Mouse (Mus musculus): ENCODE measurements around the gene Sh3bp5.

Sh3bp5 gene

DNA sequence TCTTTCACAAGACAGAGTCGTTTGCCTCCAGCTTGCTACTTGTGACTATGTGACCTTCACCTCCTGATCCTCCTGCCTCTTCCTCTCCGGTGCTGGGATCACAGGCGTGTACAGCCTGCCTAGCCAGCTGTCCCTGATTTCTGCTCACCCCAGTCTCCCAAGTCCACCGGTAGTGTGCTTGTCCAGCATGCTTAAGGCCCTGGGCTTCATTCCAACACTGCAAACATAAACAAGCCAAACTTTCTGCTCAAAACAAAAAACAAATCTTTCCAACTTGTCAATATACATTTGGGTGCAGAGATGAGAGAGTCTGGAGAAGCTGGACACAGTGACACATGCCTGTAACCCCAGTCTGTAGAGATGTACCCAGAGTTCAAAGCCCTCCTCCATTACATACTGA is 3.5 kb downstream of the Sh3bp5 start:
- DNase-seq: no peak

DNA sequence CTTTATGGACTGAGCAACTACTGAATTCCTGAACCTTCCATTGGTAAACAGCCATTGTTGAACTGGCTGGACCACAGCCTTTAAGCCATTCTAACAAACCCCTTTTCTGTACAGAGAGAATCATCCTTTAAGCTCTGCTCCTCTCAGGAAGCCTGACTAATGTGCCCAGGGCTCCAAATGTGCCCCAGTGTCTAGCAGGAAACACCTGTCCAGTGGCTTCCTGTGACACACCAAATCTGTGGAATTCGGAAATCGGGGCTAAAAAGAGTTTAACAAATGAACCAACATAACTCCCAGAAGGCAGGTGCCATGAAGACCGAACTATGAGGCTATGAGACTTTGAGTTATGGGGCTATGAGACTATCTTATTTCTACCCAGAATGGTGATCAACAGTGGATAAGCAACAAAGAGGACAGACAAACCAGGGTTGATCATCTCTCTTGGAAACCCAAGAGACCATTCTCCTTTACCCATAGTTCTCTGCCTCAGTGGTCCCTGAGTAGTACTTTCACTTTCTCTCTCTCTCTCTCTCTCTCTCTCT is 4.0 kb downstream of the Sh3bp5 start:
- no peak for DNase-seq

GRCm38 (mm10) chr14:31429004-31429395 is 6.9 kb downstream of the Sh3bp5 start:
- no peak for DNase-seq

GRCm38 (mm10) chr14:31428211-31429003 is 7.5 kb downstream of the Sh3bp5 start:
- peak; percentile 71 for DNase-seq

- no peak for DNase-seq
These were observed 12.7 kb downstream of the Sh3bp5 start for GRCm38 (mm10) chr14:31422961-31423791.

- no peak for DNase-seq
These were observed 13.5 kb downstream of the Sh3bp5 start for GRCm38 (mm10) chr14:31422395-31422794.

DNA sequence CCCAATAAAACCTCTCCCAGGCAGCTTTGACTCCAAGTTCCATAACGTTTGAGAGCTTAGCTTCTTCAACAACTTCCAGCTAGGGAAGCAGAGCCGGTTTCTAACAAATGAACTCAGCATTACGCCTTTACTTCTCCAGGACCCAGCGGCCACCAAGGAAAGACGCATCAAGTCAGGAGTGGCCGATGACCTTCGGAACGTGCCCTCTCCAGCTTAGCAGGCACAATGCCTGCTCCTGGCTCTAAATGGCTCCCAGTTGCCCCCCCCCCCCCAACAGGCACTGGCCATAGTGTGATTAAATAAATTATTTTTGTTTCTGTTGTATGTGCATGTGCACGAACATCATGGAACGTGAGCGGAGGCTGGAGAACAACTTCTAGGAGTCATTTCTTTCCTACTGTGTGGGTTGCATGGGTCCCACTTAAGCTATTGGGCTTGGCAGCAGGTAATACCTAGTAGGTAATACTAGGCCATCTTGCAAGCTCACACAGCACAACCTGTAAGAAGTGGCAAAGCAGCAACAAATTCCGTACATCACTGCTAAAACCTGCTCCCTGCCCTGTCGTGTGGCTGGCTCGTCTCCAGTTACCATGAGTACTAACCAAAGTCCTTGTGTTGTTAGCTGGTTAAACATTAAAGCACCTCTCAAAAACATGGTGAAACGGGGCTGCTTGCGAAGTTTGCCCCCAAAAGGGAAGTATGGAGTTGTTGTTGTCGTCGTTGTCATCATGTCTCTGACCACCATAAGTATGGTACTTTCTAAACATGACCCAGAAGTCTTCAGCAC is 14.2 kb downstream of the Sh3bp5 start:
- DNase-seq: no peak

DNA sequence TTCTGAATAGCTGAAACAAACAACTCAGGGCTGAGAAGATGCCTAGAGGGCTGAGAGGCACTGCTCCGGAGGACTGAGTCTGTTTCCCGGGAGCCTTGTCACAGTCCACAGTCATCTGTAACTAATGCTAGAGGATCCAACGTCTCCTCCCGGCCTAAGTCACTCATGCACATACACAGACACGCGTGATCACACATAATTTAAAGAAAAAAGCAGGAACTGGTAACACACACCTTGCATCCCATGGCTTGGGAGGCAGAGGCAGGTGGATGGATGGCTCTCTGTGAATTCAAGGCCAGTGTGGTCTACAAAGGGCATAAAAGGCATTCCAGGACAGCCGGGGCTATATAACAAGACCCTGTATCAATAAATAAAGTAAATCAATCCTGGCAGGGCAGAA is 14.9 kb downstream of the Sh3bp5 start:
- DNase-seq: no peak

- DNase-seq: no peak
These were observed 15.3 kb downstream of the Sh3bp5 start for GRCm38 (mm10) chr14:31420562-31420961.

- no peak for DNase-seq
These were observed 15.7 kb downstream of the Sh3bp5 start for GRCm38 (mm10) chr14:31420135-31420534.

DNA sequence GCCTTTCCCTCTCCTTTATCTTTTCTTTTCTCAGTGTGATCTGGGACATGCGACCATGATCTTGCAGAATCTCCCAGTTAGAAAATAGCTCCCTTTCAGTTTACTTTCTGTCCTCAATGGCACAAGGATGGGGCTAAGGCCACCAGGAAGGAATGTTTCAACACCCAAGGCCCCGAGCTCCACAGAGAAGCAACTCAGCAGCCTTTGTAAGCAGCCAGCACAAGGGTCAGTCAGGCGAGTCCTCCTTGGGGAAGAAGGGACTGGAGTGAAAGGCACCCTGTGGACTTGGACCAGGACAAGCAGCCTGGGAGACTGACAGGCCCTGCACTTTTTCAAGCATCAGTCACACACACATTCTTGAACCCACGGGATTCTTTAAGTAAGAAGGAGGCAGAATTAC is 16.6 kb downstream of the Sh3bp5 start:
- DNase-seq: no peak

GRCm38 (mm10) chr14:31416835-31417549 is 18.9 kb downstream of the Sh3bp5 start:
- DNase-seq: no peak

- no peak for DNase-seq
These were observed 19.5 kb downstream of the Sh3bp5 start for GRCm38 (mm10) chr14:31416411-31416810.

GRCm38 (mm10) chr14:31414967-31415376 is 20.9 kb downstream of the Sh3bp5 start:
- DNase-seq: no peak

DNA sequence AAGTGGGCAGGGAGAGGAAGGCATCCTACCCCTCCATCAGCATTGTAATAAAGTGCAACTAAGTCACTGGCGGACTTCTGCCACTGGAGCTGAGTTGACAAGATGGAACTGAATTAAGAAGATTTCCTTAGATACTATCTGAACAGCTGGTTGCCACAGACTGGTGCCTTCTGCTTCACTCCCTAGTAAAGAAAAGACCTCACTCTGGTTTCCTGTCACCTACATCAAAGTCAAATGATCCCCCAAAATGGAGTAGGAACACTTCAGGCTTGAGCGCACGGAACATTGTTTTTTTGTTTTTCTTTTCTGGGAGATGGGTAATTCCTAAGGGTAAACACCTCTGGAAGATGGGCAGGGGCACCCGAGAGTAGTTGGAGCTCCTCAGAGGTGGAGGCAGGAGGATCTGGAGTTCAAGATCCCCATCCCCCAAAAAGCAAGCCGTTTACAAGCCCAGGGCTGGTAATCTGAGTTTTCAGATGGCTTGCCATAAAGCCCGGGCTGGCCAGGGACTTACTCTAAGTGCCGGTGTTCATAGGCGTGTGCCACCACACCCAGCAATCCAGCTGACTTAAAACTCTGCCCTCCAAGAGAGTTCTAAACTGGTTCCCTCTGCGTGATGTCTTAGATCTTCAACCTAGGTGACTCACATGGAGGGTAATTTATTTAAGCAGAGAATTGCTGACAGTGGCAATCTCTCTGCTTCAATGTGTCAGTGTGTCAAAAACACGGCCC is 21.5 kb downstream of the Sh3bp5 start:
- DNase-seq: no peak

- DNase-seq: no peak
These were observed 22.3 kb downstream of the Sh3bp5 start for GRCm38 (mm10) chr14:31413475-31414086.

DNA sequence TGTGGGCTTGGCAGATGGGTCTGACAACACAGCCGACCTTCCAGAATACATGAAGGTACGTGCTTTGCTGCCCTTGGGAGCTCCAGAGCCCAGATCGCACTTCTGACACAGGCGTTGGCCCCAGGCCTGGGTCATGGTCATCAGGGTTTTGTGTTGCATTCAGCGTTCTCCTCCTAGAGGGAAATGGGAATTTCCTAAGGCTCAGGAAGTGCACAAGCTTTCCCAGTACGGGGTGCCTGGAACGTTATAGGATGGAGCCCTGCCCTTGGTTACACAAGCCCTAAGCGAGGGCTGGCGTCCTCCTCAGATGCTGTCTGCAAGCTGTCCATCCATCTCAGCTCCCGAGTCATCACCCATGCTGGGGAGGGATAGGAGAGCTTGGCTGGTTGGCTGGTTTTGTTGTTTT is 23.2 kb downstream of the Sh3bp5 start:
- DNase-seq: no peak

GRCm38 (mm10) chr14:31410737-31411136 is 25.1 kb downstream of the Sh3bp5 start:
- DNase-seq: no peak

DNA sequence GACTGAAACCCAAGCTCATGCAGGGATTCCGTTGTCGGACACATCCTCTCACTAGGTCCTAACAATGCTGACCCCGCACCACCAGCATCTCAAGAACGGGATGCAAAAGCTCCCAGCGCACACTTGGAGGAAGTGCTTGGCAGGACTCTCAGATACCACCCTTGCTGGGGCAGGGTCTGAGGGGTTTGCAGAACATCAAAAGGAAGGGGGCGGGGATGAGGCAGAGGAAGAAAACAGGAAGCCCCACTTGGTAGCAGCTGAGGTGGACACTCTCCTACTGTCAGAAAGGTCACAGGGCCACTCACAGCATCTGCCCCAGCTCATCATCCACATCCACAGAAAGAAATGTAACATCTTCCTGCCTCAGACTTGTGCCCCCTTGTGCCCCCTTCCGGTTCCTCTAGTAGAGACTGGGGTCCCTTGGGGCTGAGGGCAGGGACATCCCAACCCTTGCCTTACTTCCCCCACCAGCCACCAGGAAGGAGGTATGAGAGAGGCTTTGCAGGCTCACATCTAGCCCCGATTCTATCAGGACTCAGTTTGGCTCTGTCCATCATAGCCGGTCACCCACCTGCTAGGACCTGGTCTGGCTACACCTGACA is 25.7 kb downstream of the Sh3bp5 start:
- no peak for DNase-seq

- DNase-seq: no peak
These were observed 27.2 kb downstream of the Sh3bp5 start for GRCm38 (mm10) chr14:31408666-31409065.
